Mouse (Mus musculus): ENCODE data around the gene Bicd1.
"Not testable (repeated sequence)": the region's sequence is repeated elsewhere in the genome, so short reads cannot be mapped to it uniquely, and the experiment has no call there.

Gene Bicd1

GRCm38 (mm10) chr6:149408833-149409332, at the start of gene Bicd1:
Gene Bicd1, plus strand, starts transcription at chr6:149408886.
- peak; percentile 82 for DNase-seq (ENCODE audit: extremely low spot score, low spot score)

- not testable (repeated sequence) for DNase-seq (ENCODE audit: extremely low spot score, low spot score)
These were observed 46.2 kb upstream of the Bicd1 start for GRCm38 (mm10) chr6:149362533-149362932.

- DNase-seq (ENCODE audit: extremely low spot score, low spot score), result not testable (repeated sequence)
These were observed 42.7 kb upstream of the Bicd1 start for GRCm38 (mm10) chr6:149365975-149366374.

- no peak for DNase-seq (ENCODE audit: extremely low spot score, low spot score)
These were observed 42.3 kb upstream of the Bicd1 start for GRCm38 (mm10) chr6:149366403-149366802.

- peak; percentile 43 for DNase-seq (ENCODE audit: extremely low spot score, low spot score)
These were observed 33.7 kb upstream of the Bicd1 start for GRCm38 (mm10) chr6:149374986-149375457.

GRCm38 (mm10) chr6:149383531-149383930, 25.2 kb upstream of the Bicd1 start:
- no peak for DNase-seq (ENCODE audit: extremely low spot score, low spot score)

GRCm38 (mm10) chr6:149386389-149386788, 22.3 kb upstream of the Bicd1 start:
- no peak for DNase-seq (ENCODE audit: extremely low spot score, low spot score)

GRCm38 (mm10) chr6:149389626-149390025, 19.1 kb upstream of the Bicd1 start:
- DNase-seq (ENCODE audit: extremely low spot score, low spot score), result not testable (repeated sequence)

- DNase-seq (ENCODE audit: extremely low spot score, low spot score), result no peak
These were observed 9.3 kb upstream of the Bicd1 start for GRCm38 (mm10) chr6:149399396-149399795.

- DNase-seq (ENCODE audit: extremely low spot score, low spot score), result no peak
These were observed 655 bp downstream of the Bicd1 start for GRCm38 (mm10) chr6:149409341-149409740.

GRCm38 (mm10) chr6:149409845-149410244, 1.2 kb downstream of the Bicd1 start:
- DNase-seq (ENCODE audit: extremely low spot score, low spot score), result no peak

- DNase-seq (ENCODE audit: extremely low spot score, low spot score), result no peak
These were observed 4.6 kb downstream of the Bicd1 start for GRCm38 (mm10) chr6:149413256-149413655.

GRCm38 (mm10) chr6:149424748-149425147, 16.1 kb downstream of the Bicd1 start:
- DNase-seq (ENCODE audit: extremely low spot score, low spot score), result no peak

GRCm38 (mm10) chr6:149439140-149439539, 30.5 kb downstream of the Bicd1 start:
- no peak for DNase-seq (ENCODE audit: extremely low spot score, low spot score)

- no peak for DNase-seq (ENCODE audit: extremely low spot score, low spot score)
These were observed 34.2 kb downstream of the Bicd1 start for GRCm38 (mm10) chr6:149442884-149443283.

- no peak for DNase-seq (ENCODE audit: extremely low spot score, low spot score)
These were observed 37.2 kb downstream of the Bicd1 start for GRCm38 (mm10) chr6:149445854-149446253.

GRCm38 (mm10) chr6:149457324-149457723, 48.6 kb downstream of the Bicd1 start:
- no peak for DNase-seq (ENCODE audit: extremely low spot score, low spot score)

- DNase-seq (ENCODE audit: extremely low spot score, low spot score), result no peak
These were observed 52.3 kb downstream of the Bicd1 start for GRCm38 (mm10) chr6:149460971-149461370.

GRCm38 (mm10) chr6:149471477-149471876, 62.8 kb downstream of the Bicd1 start:
- no peak for DNase-seq (ENCODE audit: extremely low spot score, low spot score)

GRCm38 (mm10) chr6:149472441-149472840, 63.8 kb downstream of the Bicd1 start:
- not testable (repeated sequence) for DNase-seq (ENCODE audit: extremely low spot score, low spot score)

GRCm38 (mm10) chr6:149481868-149482267, 73.2 kb downstream of the Bicd1 start:
- DNase-seq (ENCODE audit: extremely low spot score, low spot score), result not testable (repeated sequence)

GRCm38 (mm10) chr6:149494662-149495061, 86.0 kb downstream of the Bicd1 start:
- no peak for DNase-seq (ENCODE audit: extremely low spot score, low spot score)

- DNase-seq (ENCODE audit: extremely low spot score, low spot score), result no peak
These were observed 87.2 kb downstream of the Bicd1 start for GRCm38 (mm10) chr6:149495925-149496324.
